Mouse (Mus musculus) limb, embryonic 14.5 days (tissue): ENCODE measurements at regions not wholly inside any gene's neighbourhood (a gene's known extent, or its start where the extent isn't known, plus 50 kb on each side); places are given as distances from the start of the nearest gene placed in this dataset.

Source experiments
- ATAC-seq: fragments of 200-750 bp; cut with Nextera tagmentation; 2 replicates; pipeline ENCODE4 v1.8.0; 2017; ENCODE audit warnings: low read depth, moderate number of reproducible peaks, moderate TSS enrichment; ENCODE audit not compliant: low FRiP score
- DNase-seq: peaks from one replicate; pipeline ENCODE4 v3.0.0-alpha.2; 2015; ENCODE audit warnings: low spot score
- H3K27ac ChIP-seq: fragments of 300-500 bp; sonication (generic); replicated peaks from 2 replicates; pipeline ENCODE4 v1.5.1; 2014; ENCODE audit warnings: low read depth, mild to moderate bottlenecking, low read length, moderate library complexity, mixed read lengths
- H3K27me3 ChIP-seq: fragments of 300-500 bp; sonication (generic); 2 replicates; pipeline ENCODE4 v1.6.1; 2014; ENCODE audit warnings: low read length, mixed read lengths; ENCODE audit not compliant: control insufficient read depth, insufficient read depth
- H3K36me3 ChIP-seq: fragments of 300-500 bp; sonication (generic); 2 replicates; pipeline ENCODE4 v1.6.1; 2014; ENCODE audit warnings: mild to moderate bottlenecking, low read length, moderate library complexity, mixed read lengths; ENCODE audit not compliant: control insufficient read depth, insufficient read depth
- H3K4me1 ChIP-seq: fragments of 300-500 bp; sonication (generic); 2 replicates; pipeline ENCODE4 v1.6.1; 2014; ENCODE audit warnings: antibody characterized with exemption, low read length, mixed read lengths; ENCODE audit not compliant: control insufficient read depth, insufficient read depth
- H3K4me2 ChIP-seq: fragments of 300-500 bp; sonication (generic); replicated peaks from 2 replicates; pipeline ENCODE4 v1.6.1; 2014; ENCODE audit warnings: low read depth, mild to moderate bottlenecking, low read length, moderate library complexity; ENCODE audit not compliant: severe bottlenecking
- H3K4me3 ChIP-seq: fragments of 300-500 bp; sonication (generic); replicated peaks from 2 replicates; pipeline ENCODE4 v1.5.1; 2014; ENCODE audit warnings: low read length
- H3K9ac ChIP-seq: fragments of 300-500 bp; sonication (generic); 2 replicates; pipeline ENCODE4 v1.6.1; 2014; ENCODE audit warnings: mild to moderate bottlenecking, low read depth, low read length, moderate library complexity; ENCODE audit not compliant: severe bottlenecking
- H3K9me3 ChIP-seq: fragments of 300-500 bp; sonication (generic); 2 replicates; pipeline ENCODE4 v1.6.1; 2016; ENCODE audit warnings: low read length; ENCODE audit not compliant: control insufficient read depth
- POLR2A ChIP-seq: fragments of 200-500 bp; IDR thresholded peaks from 2 replicates; pipeline ENCODE4 v1.8.0; 2012; ENCODE audit warnings: inconsistent platforms, mild to moderate bottlenecking, moderate library complexity, borderline replicate concordance; ENCODE audit not compliant: insufficient read depth, insufficient read length; ENCODE audit errors: extremely low read depth
- WGBS: fragments of 180-500 bp; shearing (Covaris S2); extraction: QIAGEN DNeasy Blood & Tissue Kit; methylation state at CpG from one replicate; pipeline ENCODE4 v1.1.7; 2014; 5-methylcytosine and 5-hydroxymethylcytosine counted together

GRCm38 (mm10) chr1:190265085-190265780 is 94.7 kb upstream of the Prox1 start:
- Histone ChIP-seq H3K36me3 (no peaks in the 10 kb centered on the region), H3K4me2 (no peak overlapping the region), H3K4me3 (no peak overlapping the region), H3K27me3 (peaks cover 3% of the 10 kb centered on the region; the same call in 1 of the 2 replicates), H3K9ac (no peak overlapping the region), H3K27ac (no peak overlapping the region), H3K4me1 (no peaks in the 10 kb centered on the region), H3K9me3 (0 out of 2 replicates have a peak, but pooled peaks cover 2% of the 10 kb centered on the region)
- no peak for DNase-seq
- TF ChIP-seq POLR2A, result no peak
- no peak for ATAC-seq
- WGBS, result 79% methylated on average over 9 of the region's 9 CpGs

DNA sequence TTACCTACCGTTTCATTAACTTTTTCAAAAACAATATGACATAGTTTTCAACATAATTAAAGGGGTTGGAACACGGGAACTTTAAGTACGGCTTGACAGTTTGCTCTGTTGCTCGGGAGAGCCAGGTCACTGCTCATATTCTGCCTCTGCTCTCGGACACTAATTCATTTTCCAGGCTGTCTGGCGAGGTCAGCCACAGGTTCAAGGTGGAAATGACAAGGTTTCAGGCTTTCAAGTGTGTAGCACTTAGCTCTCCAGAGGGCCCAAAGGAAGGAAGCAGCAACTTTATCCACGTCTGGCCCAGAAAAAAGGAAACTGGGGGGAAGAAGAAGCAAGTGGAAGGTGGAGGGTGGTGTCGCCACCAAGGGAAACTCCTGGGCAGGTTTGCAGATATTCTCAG is 94.0 kb upstream of the Prox1 start:
- Histone ChIP-seq H3K9me3 (0 out of 2 replicates have a peak, but pooled peaks cover 2% of the 10 kb centered on the region), H3K4me3 (no peak overlapping the region), H3K4me1 (no peaks in the 10 kb centered on the region), H3K27me3 (peaks cover 3% of the 10 kb centered on the region; the same call in 1 of the 2 replicates), H3K9ac (no peak overlapping the region), H3K4me2 (no peak overlapping the region), H3K36me3 (no peaks in the 10 kb centered on the region), H3K27ac (no peak overlapping the region)
- 38% methylated on average over 8 of the region's 8 CpGs for WGBS
- DNase-seq (no peak), ATAC-seq (no peak)
- TF ChIP-seq POLR2A, result no peak

GRCm38 (mm10) chr1:190263620-190264019 is 93.1 kb upstream of the Prox1 start:
- ATAC-seq (peak; percentile 55; the same call in 1 of the 2 replicates), DNase-seq (peak; percentile 21)
- Histone ChIP-seq H3K27me3 (peaks cover 3% of the 10 kb centered on the region; the same call in 1 of the 2 replicates), H3K4me3 (no peak overlapping the region), H3K36me3 (no peaks in the 10 kb centered on the region), H3K4me1 (no peaks in the 10 kb centered on the region), H3K4me2 (no peak overlapping the region), H3K9ac (no peak overlapping the region), H3K27ac (no peak overlapping the region), H3K9me3 (0 out of 2 replicates have a peak, but pooled peaks cover 2% of the 10 kb centered on the region)
- WGBS, result 31% methylated on average over 7 of the region's 7 CpGs
- TF ChIP-seq POLR2A, result no peak

DNA sequence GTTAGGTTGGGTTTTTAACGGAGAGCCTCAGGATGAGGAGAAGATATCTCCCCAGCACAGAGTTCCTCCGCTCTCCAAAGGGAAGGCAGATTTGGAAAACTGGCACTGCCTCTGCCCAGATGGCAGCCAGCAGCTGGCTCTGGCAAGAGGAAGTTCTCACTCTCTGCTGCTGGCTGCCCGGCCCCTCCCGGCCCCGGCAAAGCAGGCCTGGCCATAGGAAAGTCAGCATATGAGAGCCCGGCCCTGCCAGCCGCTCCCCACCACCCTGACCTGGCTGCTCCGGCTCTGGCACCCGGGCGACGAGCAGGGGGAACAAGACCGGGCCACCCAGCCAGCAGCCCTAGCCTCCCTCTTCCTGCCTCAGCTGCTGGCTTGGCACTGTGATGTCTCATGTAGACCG is 89.1 kb upstream of the Prox1 start:
- Histone ChIP-seq H3K4me2 (no peak overlapping the region), H3K9ac (no peak overlapping the region), H3K4me3 (no peak overlapping the region), H3K4me1 (no peaks in the 10 kb centered on the region), H3K27ac (no peak overlapping the region), H3K9me3 (0 out of 2 replicates have a peak, but pooled peaks cover 2% of the 10 kb centered on the region), H3K36me3 (no peaks in the 10 kb centered on the region), H3K27me3 (peaks cover under 1% of the 10 kb centered on the region; the same call in 1 of the 2 replicates)
- DNase-seq (no peak), ATAC-seq (no peak)
- TF ChIP-seq POLR2A, result no peak
- WGBS, result 81% methylated on average over 13 of the region's 13 CpGs

- H3K27me3 ChIP-seq, result no peaks in the 10 kb centered on the region
- TF ChIP-seq POLR2A, result no peak
- peaks cover 12% of the 10 kb centered on the region; the same call in 1 of the 2 replicates for H3K9me3 ChIP-seq
- 0 out of 2 replicates have a peak, but pooled peaks cover 4% of the 10 kb centered on the region for H3K4me1 ChIP-seq
- no peak overlapping the region; the same call in 1 of the 2 replicates for H3K9ac ChIP-seq
- H3K27ac ChIP-seq, result no peak overlapping the region
- no peak overlapping the region for H3K4me3 ChIP-seq
- 32% methylated on average over 13 of the region's 13 CpGs for WGBS
- no peaks in the 10 kb centered on the region for H3K36me3 ChIP-seq
- peak; percentile 44 for DNase-seq
- ATAC-seq, result peak; percentile 84
- H3K4me2 ChIP-seq, result no peak overlapping the region
These were observed 80.2 kb upstream of the Prox1 start for GRCm38 (mm10) chr1:190250574-190251246.
